Mouse (Mus musculus): ENCODE results near the gene Litaf. TPM values are rescaled to one million over a fixed set of nuclear protein-coding genes. Genes with fewer than 3 reads are reported as not detected.

Litaf gene
- polyA plus RNA-seq, 1 experiment from 2014 or later: 31.6 TPM

GRCm38 (mm10) chr16:11065431-11065830 lies 526 bp downstream of the Litaf start:
- Histone ChIP-seq H3K4me1 (replicated peaks) (peaks cover 40% of the 10 kb centered on the region), H3K4me2 (peak overlapping the region; percentile 94), H3K4me3 (replicated peaks) (peak overlapping the region; percentile 67; the same call in 1 of the 2 replicates), H3K27ac (no peak overlapping the region), H3K9me3 (replicated peaks) (no peaks in the 10 kb centered on the region), H3K9ac (no peak overlapping the region), H3K36me3 (no peaks in the 10 kb centered on the region), H3K27me3 (peaks cover 62% of the 10 kb centered on the region)
- DNase-seq: no peak
- 65% methylated on average over 5 of the region's 5 CpGs for WGBS (ENCODE audit: insufficient replicate concordance)
- ATAC-seq (ENCODE audit: low read depth): no peak

DNA sequence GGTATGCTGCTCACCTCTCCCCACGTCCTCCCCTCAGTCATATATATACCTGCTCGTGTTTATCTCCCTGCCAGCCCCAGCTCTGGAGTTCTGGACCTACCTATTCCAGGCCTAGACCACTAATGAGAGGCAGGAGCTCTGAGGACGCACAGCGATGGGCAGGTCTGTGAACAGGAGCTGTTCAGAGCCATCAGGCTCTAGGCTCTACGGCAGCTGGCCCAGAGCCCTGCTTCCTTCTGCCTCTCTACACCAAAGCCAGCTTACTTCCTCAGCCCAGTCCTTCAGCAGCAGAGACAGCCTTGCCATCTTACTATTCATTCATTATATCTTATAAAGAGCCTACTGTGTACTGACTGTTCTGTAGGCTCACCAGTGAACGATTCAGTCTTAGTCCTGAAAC lies 1.2 kb downstream of the Litaf start:
- ATAC-seq (ENCODE audit: low read depth) (no peak), DNase-seq (no peak)
- WGBS (ENCODE audit: insufficient replicate concordance): 66% methylated on average over 6 of the region's 6 CpGs
- Histone ChIP-seq H3K4me2 (no peak overlapping the region), H3K9me3 (replicated peaks) (no peaks in the 10 kb centered on the region), H3K4me1 (replicated peaks) (peaks cover 33% of the 10 kb centered on the region), H3K9ac (no peak overlapping the region), H3K36me3 (no peaks in the 10 kb centered on the region), H3K27ac (no peak overlapping the region), H3K27me3 (peaks cover 61% of the 10 kb centered on the region), H3K4me3 (replicated peaks) (no peak overlapping the region)

DNA sequence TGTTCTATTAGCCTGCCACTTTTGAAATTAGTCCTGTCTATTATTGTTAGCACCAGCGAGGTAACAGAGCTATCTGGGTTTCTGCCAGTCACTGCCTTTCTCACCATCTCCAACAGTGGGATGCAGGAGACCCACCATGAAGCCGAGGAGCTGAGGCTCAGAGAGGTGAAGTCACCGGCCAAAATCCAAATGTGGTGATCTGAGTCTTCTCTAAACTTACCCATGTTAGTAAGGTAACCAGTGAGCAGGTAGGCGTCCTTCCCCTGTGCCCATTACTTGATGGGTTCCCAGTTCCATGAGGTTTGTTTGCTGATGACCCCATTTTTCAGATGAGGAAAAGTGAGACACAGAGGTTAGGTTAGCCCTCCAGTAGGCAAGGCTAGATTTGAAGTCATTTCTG lies 1.6 kb downstream of the Litaf start:
- 63% methylated on average over 4 of the region's 4 CpGs for WGBS (ENCODE audit: insufficient replicate concordance)
- H3K4me3 ChIP-seq (replicated peaks): no peak overlapping the region
- DNase-seq (no peak), ATAC-seq (ENCODE audit: low read depth) (no peak)
- H3K9me3 ChIP-seq (replicated peaks): no peaks in the 10 kb centered on the region
- H3K4me2 ChIP-seq: no peak overlapping the region
- no peak overlapping the region for H3K27ac ChIP-seq
- no peaks in the 10 kb centered on the region for H3K36me3 ChIP-seq
- no peak overlapping the region for H3K9ac ChIP-seq
- peaks cover 29% of the 10 kb centered on the region for H3K4me1 ChIP-seq (replicated peaks)
- peaks cover 57% of the 10 kb centered on the region for H3K27me3 ChIP-seq

DNA sequence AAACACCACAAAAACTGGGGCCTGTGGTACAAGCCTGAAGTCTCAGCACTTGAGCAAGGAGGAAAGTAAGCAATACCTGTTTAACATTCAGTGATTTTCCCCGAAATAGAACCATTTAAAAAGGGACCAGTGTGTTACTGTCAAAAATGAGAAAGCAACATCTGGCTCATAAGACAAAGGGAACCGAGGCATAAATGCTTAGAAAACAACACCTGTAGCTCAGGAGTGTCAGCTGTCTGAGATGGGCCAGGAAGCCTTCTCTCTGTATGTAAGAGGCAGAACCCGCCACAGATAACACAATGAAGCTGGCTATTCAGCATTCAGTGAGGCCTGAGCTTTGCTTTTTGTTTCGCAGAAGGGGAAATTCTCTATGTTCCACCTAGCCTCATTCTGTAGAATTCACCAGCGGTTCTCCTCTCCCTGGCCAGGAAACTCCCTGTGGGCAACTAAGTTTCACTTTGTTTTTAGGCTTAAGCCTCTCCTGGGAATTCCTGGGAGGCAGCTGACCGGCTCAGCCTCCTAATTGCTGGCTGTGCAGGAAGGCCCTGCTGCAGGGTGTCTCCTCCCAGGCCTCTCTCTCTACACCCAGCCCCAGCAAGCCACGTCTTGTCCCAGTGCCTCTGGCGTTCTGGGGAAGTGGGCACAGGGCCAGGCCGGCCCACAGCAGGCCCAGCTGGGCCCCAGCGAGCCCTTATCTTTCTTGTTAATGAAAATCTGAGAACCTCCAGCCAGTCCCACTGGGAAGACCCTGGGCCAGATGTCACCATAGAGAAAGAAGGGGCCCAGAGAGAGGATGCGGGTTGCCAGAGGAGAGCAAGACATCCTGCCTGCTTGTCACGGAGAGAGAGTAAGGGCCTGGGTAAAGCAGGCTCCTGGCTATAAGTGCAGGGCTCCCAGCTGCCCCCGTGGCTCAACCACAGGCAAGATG lies 2.9 kb downstream of the Litaf start:
- H3K4me2 ChIP-seq: no peak overlapping the region
- H3K9ac ChIP-seq: no peak overlapping the region
- H3K27me3 ChIP-seq: peaks cover 44% of the 10 kb centered on the region
- DNase-seq (no peak), ATAC-seq (ENCODE audit: low read depth) (no peak)
- H3K27ac ChIP-seq: peak overlapping the region; percentile 27; the same call in 1 of the 2 replicates
- no peaks in the 10 kb centered on the region for H3K36me3 ChIP-seq
- WGBS (ENCODE audit: insufficient replicate concordance): 35% methylated on average over 13 of the region's 13 CpGs
- H3K4me3 ChIP-seq (replicated peaks): no peak overlapping the region
- H3K4me1 ChIP-seq (replicated peaks): peaks cover 24% of the 10 kb centered on the region
- no peaks in the 10 kb centered on the region for H3K9me3 ChIP-seq (replicated peaks)

DNA sequence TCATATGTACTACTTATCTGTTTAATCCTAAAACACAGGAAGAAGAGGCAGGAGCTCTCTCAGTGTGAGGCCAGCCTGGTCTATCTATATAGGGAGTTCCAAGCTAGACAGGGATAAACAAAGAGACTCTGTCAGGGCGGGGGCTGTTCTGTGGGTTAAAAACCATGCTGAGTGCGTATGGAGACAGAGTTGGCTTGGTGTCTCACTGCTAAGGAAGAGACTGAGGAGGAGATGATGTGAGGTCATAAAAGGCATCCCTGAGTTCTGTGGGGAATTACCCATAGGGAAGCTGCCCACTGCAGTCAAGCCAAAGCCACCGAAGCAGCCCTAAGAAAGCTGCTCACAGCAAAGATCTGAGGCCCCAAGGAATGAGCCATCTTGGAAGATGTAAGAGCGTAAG lies 5.3 kb downstream of the Litaf start, which contains the start of gene Snn:
Snn (plus strand) TSS at position 301 of the 400 bp plus-strand sequence.
- H3K27me3 ChIP-seq: peaks cover 21% of the 10 kb centered on the region
- H3K4me1 ChIP-seq (replicated peaks): peaks cover 12% of the 10 kb centered on the region
- H3K4me3 ChIP-seq (replicated peaks): no peak within 1 kb of the TSS
- no peak within 1 kb of the TSS for H3K9ac ChIP-seq
- no peak within 1 kb of the TSS for H3K4me2 ChIP-seq
- no peak within 1 kb of the TSS for H3K27ac ChIP-seq
- no peak for ATAC-seq (ENCODE audit: low read depth)
- H3K9me3 ChIP-seq (replicated peaks): no peaks in the 10 kb centered on the region
- no peaks in the 10 kb centered on the region for H3K36me3 ChIP-seq
- WGBS (ENCODE audit: insufficient replicate concordance): 69% methylated on average over 4 of the region's 4 CpGs
- DNase-seq: no peak

DNA sequence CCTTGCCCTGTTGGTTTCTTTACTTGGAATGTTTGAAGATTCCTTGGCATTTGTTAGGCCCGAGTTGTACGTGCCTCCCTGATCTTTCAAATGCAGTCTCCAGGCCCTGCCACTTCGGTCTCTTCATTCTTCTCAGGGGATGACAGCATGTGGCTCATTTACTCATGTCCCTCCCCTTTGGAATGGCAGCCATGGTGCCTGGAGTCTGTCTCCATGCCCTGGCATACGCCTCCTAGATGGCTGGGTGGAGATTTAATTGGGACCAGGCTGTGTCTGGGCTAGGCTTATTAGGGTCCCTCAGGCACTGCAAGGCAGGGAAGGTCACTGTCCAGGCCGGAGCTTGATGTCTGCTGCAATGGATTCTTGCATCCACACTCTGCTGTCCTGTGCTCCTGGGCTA lies 10.0 kb downstream of the Litaf start:
- Histone ChIP-seq H3K4me3 (replicated peaks) (no peak overlapping the region), H3K36me3 (no peaks in the 10 kb centered on the region), H3K9ac (no peak overlapping the region), H3K4me1 (replicated peaks) (no peaks in the 10 kb centered on the region), H3K4me2 (no peak overlapping the region), H3K9me3 (replicated peaks) (no peaks in the 10 kb centered on the region), H3K27ac (no peak overlapping the region), H3K27me3 (no peaks in the 10 kb centered on the region)
- WGBS (ENCODE audit: insufficient replicate concordance): 72% methylated on average over 5 of the region's 5 CpGs
- ATAC-seq (ENCODE audit: low read depth): no peak
- DNase-seq: no peak

DNA sequence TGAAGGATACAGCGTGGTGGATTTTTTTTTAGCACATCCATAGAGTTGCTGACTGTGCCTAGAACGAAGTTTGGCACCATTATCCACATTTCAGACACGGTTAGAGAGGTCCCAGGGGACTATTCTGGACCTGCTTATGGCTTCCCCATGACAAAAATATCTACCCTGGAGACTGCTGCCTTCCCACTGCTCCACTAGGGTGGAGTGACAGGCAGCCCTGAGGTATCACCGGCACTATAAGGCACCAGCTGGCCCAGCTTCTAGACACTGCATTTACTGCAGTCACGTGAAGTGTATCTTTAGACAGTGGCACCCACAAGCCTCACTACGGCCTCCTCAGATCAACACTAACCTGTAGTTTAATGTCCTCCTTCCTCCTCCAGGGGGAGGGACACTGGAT lies 11.1 kb downstream of the Litaf start:
- Histone ChIP-seq H3K9me3 (replicated peaks) (no peaks in the 10 kb centered on the region), H3K36me3 (no peaks in the 10 kb centered on the region), H3K4me1 (replicated peaks) (no peaks in the 10 kb centered on the region), H3K27me3 (no peaks in the 10 kb centered on the region), H3K9ac (no peak overlapping the region), H3K4me2 (no peak overlapping the region), H3K4me3 (replicated peaks) (no peak overlapping the region), H3K27ac (no peak overlapping the region)
- WGBS (ENCODE audit: insufficient replicate concordance): 57% methylated on average over 6 of the region's 6 CpGs
- ATAC-seq (ENCODE audit: low read depth) (no peak), DNase-seq (no peak)

DNA sequence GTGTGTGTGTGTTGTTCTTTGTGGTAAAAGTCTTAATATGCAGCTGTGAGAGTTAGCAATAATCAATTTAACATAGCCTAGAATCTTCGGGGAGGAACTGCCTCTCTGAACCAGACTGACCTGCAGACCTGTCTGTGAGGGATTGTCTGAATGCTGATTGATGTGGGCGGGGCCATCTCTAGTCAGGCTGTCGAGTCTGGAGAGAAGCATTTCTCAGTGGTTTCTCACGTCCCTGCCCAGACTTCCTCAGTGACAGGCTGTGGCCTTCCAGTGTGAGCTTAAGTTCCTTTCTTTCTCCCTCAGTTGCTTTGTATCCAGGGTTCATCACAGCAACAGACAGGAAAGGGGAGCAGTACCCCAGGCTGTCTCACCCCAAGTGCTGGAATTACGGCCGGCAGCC lies 11.5 kb downstream of the Litaf start:
- Histone ChIP-seq H3K9me3 (replicated peaks) (no peaks in the 10 kb centered on the region), H3K4me3 (replicated peaks) (no peak overlapping the region), H3K9ac (no peak overlapping the region), H3K4me2 (no peak overlapping the region), H3K36me3 (no peaks in the 10 kb centered on the region), H3K27ac (no peak overlapping the region), H3K27me3 (no peaks in the 10 kb centered on the region), H3K4me1 (replicated peaks) (no peaks in the 10 kb centered on the region)
- DNase-seq: no peak
- whole genome bisulfite sequencing (ENCODE audit: insufficient replicate concordance): 35% methylated on average over 6 of the region's 6 CpGs
- no peak for ATAC-seq (ENCODE audit: low read depth)

- WGBS (ENCODE audit: insufficient replicate concordance): 80% methylated on average over 11 of the region's 11 CpGs
- no peak for DNase-seq
- no peaks in the 10 kb centered on the region for H3K27me3 ChIP-seq
Measured at GRCm38 (mm10) chr16:11051134-11051533, 14.8 kb downstream of the Litaf start.

DNA sequence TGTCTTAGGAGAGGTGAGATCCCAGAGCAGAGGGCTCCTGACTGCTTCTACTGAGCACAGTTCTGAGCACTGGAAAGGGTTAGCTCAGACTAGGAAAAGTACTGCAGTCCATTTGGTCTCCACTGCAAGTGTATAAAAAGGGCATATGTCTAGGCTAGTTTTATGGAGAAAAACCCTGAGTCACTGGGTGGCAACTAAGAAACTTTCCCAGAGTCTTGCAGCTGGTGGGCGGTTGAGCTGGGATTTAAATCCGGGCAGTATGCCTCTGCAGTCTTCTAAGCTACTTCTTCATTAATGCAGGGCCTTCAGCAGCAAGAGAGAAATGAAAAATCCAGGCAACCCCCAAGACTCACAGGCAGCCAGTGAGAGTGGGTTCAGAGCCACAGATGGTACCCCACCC lies 15.7 kb downstream of the Litaf start:
- Histone ChIP-seq H3K27me3 (no peaks in the 10 kb centered on the region), H3K4me3 (replicated peaks) (no peak overlapping the region), H3K9ac (no peak overlapping the region), H3K9me3 (replicated peaks) (no peaks in the 10 kb centered on the region), H3K27ac (no peak overlapping the region), H3K4me2 (no peak overlapping the region), H3K4me1 (replicated peaks) (no peaks in the 10 kb centered on the region), H3K36me3 (no peaks in the 10 kb centered on the region)
- 77% methylated on average over 2 of the region's 2 CpGs for WGBS (ENCODE audit: insufficient replicate concordance)
- ATAC-seq (ENCODE audit: low read depth) (no peak), DNase-seq (no peak)

More at GRCm38 (mm10) chr16:11051134-11051533, 14.8 kb downstream of the Litaf start:
- no peak for ATAC-seq (ENCODE audit: low read depth)
- H3K4me1 ChIP-seq (replicated peaks): no peaks in the 10 kb centered on the region
- H3K4me3 ChIP-seq (replicated peaks): no peak overlapping the region
- H3K4me2 ChIP-seq: no peak overlapping the region
- H3K27ac ChIP-seq: no peak overlapping the region
- H3K9ac ChIP-seq: no peak overlapping the region
- no peaks in the 10 kb centered on the region for H3K9me3 ChIP-seq (replicated peaks)
- no peaks in the 10 kb centered on the region for H3K36me3 ChIP-seq

DNA sequence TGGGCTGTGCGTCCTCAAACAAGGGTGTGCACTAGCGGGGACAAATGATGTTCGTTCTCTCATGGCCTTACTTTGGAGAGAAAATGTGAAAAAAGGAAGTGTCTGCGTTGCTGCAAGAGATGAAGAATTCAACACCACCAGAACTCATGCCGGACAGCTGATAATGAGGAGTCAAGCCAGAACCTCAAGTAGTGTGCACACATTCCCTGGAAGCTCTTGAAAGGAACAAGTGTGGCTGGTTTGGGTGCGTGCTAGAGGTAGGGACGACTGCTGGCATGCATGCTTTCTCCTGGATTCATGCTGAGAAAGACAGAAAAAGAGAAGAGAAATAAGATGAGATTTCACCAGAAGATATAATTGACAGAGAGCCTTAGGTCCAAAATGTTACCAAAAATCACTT lies 18.8 kb downstream of the Litaf start:
- Histone ChIP-seq H3K27me3 (no peaks in the 10 kb centered on the region), H3K9me3 (replicated peaks) (no peaks in the 10 kb centered on the region), H3K36me3 (no peaks in the 10 kb centered on the region), H3K27ac (no peak overlapping the region), H3K4me3 (replicated peaks) (no peak overlapping the region), H3K4me1 (replicated peaks) (no peaks in the 10 kb centered on the region), H3K4me2 (no peak overlapping the region), H3K9ac (no peak overlapping the region)
- no peak for ATAC-seq (ENCODE audit: low read depth)
- 40% methylated on average over 7 of the region's 7 CpGs for WGBS (ENCODE audit: insufficient replicate concordance)
- no peak for DNase-seq

DNA sequence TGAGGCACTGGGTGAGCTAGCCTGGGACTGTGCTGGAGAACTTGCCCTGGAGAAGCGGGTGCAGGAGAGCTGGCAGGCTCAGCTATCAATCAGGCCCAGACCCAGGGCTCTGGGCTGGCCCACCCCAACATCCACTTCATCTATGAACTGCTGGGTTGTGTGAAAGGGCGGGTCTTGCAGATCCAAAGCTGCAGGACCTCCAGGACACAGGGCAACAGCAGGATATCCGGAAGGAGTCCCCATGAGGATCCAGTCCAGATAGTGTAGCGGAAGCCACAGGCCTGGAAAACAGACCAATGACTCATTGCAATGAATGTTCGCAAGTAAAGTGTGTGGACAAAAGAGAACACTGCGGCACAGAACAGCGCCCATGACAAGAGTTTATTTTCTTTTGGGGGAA lies 19.5 kb downstream of the Litaf start:
- H3K36me3 ChIP-seq: no peaks in the 10 kb centered on the region
- DNase-seq (no peak), ATAC-seq (ENCODE audit: low read depth) (peak; percentile 60; the same call in 1 of the 2 replicates)
- no peak overlapping the region for H3K9ac ChIP-seq
- no peak overlapping the region for H3K27ac ChIP-seq
- 63% methylated on average over 7 of the region's 7 CpGs for WGBS (ENCODE audit: insufficient replicate concordance)
- no peaks in the 10 kb centered on the region for H3K4me1 ChIP-seq (replicated peaks)
- H3K9me3 ChIP-seq (replicated peaks): no peaks in the 10 kb centered on the region
- no peak overlapping the region for H3K4me2 ChIP-seq
- no peak overlapping the region for H3K4me3 ChIP-seq (replicated peaks)
- H3K27me3 ChIP-seq: no peaks in the 10 kb centered on the region
